Comparison of ENCODE assay signal across 43 mouse cellular contexts in the genomic region with DNA sequence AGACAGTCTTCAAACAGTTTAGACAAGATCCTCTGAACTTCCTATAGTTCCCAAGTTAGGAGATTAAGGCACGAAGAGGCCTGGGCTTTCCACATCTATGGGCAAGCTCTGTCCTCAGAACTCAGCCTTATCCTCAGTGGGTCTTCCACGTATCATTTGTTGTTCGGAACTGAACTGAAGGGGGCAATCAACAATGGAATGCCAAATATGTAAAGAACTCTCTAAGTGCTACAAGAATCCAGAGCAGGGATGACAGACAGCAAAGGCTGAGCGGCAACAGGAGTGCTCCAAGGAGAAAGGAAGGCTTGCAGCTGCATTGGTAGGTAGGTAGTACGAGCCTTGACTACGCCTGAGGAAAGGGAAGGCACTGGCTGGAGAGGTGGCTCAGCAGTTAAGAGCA. TPM values are rescaled to one million over a fixed set of nuclear protein-coding genes. Genes with fewer than 3 reads are reported as not detected.
"Had no signal": no experiment of that assay in that cellular context is flagged by ENCODE, and none has a peak within 500 bp of the region (broad histone marks: within the 10 kb centered on the region; RNA-seq: fewer than 3 reads in every experiment).

No protein-coding gene starts in this region.

- DNase-seq: heart, postnatal 10 days; heart, postnatal 14 days; heart, postnatal 36 days; heart, postnatal 4 days; kidney, adult 11 months; kidney, adult 18-20 months; kidney, adult 2 months; kidney, adult 8-10 months; kidney, adult 9 months; kidney, postnatal 10 days; kidney, postnatal 14 days; kidney, postnatal 25 days; kidney, postnatal 36 days; kidney, postnatal 4 days; layer of hippocampus, adult 9-11 months; layer of hippocampus, postnatal 36 days had no signal

- H3K4me1 ChIP-seq: hindbrain, embryonic 15.5 days; intestine, embryonic 15.5 days; kidney, embryonic 15.5 days had no signal

- H3K27me3 ChIP-seq: heart, embryonic 12.5 days; heart, embryonic 13.5 days; heart, embryonic 15.5 days; hindbrain, embryonic 12.5 days; hindbrain, embryonic 13.5 days; hindbrain, embryonic 15.5 days; intestine, embryonic 15.5 days; kidney, embryonic 15.5 days had no signal

- H3K4me3 ChIP-seq: heart, embryonic 12.5 days; heart, embryonic 13.5 days; heart, embryonic 15.5 days; hindbrain, embryonic 10.5 days; hindbrain, embryonic 12.5 days; hindbrain, embryonic 13.5 days; hindbrain, embryonic 15.5 days; intestine, embryonic 15.5 days; kidney, embryonic 15.5 days; layer of hippocampus, adult 2 months; left cerebral cortex, adult 2 months had no signal

- ATAC-seq: hindbrain, embryonic 16.5 days; hindbrain, postnatal 0 days; inflammation-experienced regulatory T-cells, adult 6 months; intestine, embryonic 15.5 days; intestine, embryonic 16.5 days; intestine, postnatal 0 days had no signal

RNA-seq across cellular contexts. Expression of gene Nhlh1, which starts 12.9 kb away (rescaled TPM):
- total RNA-seq: heart, postnatal 10 days; heart, postnatal 14 days; heart, postnatal 25 days; heart, postnatal 36 days; heart, postnatal 4 days; hematopoietic stem cell, adult 5-6 weeks had no signal
- polyA plus RNA-seq: heart, embryonic 11.5 days; heart, embryonic 12.5 days; heart, embryonic 13.5 days; heart, embryonic 14.5 days; heart, embryonic 15.5 days; heart, embryonic 16.5 days; heart, postnatal 0 days; inflammation-experienced regulatory T-cells, adult 6 months; intestine, embryonic 14.5 days; intestine, postnatal 0 days; kidney, adult 2 months; kidney, embryonic 14.5 days; kidney, embryonic 15.5 days; kidney, embryonic 16.5 days; kidney, postnatal 0 days; large intestine, adult 2 months had no signal
